Mouse (Mus musculus): ENCODE data around the gene Paqr7. TPM values are rescaled to one million over a fixed set of nuclear protein-coding genes. Genes with fewer than 3 reads are reported as not detected.

The Paqr7 gene
- 10.8 and 12.8 TPM in 2 replicates for polyA plus RNA-seq (2015; fragmentation: Nextera tagmentation; extraction: Ambion mirVana)

DNA sequence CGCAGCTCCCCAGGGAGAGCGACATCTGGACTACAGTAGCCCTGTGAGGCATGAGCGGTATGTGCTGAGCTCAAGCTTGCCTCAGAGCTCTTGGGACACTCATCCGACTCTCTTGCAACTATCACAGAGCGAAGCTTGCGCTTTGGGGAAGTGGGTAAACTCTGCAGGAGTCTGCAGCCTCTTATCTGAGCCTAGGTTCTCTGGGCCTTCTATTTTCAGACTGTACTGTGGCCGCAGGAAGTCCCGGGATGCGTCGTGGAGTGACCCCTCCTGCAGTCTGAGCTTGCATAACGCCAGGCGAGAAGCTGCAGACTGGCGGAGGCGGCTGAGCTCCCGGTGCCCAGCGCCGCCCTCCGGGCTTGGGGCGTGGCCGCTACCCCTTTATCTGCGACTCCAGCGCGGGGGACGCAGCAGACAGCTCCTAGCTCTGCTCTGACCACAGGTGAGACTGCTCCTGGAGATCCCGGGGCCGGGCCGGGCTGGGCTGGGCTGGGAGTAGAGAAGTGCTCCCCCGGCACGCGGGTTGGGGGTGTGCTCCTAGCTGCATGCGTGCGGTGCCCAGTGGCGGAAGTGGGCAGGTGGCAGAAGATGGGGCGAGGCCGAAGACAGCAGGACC is at the start of gene Paqr7:
TSS of gene Paqr7 (plus strand) at position 103 of the 616 bp plus-strand sequence.
- H3K9me3 ChIP-seq: no peaks in the 10 kb centered on the region
- H3K4me2 ChIP-seq (replicated peaks): peak within 1 kb of the TSS; percentile 89
- WGBS: 4% methylated on average over 35 of the region's 35 CpGs
- peak within 1 kb of the TSS; percentile 76 for H3K9ac ChIP-seq (replicated peaks)
- no peaks in the 10 kb centered on the region for H3K36me3 ChIP-seq
- H3K4me1 ChIP-seq (replicated peaks): peaks cover 36% of the 10 kb centered on the region
- H3K4me3 ChIP-seq (replicated peaks): peak within 1 kb of the TSS; percentile 55
- peak within 1 kb of the TSS; percentile 7; the same call in 1 of the 2 replicates for H3K27ac ChIP-seq
- 0 out of 2 replicates have a peak, but pooled peaks cover 7% of the 10 kb centered on the region for H3K27me3 ChIP-seq
- ATAC-seq: peak; percentile 88

DNA sequence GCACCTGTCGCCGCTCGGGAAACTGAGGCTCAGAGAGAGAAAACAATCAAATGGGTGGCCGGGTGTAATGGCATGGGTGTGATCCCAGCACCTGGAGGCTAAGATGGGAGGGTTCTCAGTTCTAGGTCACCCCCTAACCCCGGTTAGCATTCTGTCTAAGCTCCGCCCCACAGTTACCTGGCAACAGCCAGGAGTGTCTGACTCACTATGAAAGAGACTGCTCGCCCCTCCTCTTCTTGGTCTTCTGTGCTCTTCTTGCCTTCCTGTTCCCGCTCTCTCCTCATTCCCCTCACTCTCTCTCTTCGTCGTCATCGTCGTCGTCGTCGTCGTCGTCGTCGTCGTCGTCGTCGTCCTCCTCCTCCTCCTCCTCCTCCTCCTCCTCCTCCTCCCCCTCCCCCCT is 48.5 kb upstream of the Paqr7 start:
- peaks cover 56% of the 10 kb centered on the region for H3K4me1 ChIP-seq (replicated peaks)
- 52% methylated on average over 23 of the region's 23 CpGs for WGBS
- H3K4me3 ChIP-seq (replicated peaks): no peak overlapping the region
- H3K9me3 ChIP-seq: no peaks in the 10 kb centered on the region
- no peaks in the 10 kb centered on the region for H3K36me3 ChIP-seq
- no peak for ATAC-seq
- no peaks in the 10 kb centered on the region for H3K27me3 ChIP-seq
- no peak overlapping the region for H3K9ac ChIP-seq (replicated peaks)
- no peak overlapping the region for H3K27ac ChIP-seq
- no peak overlapping the region for H3K4me2 ChIP-seq (replicated peaks)

DNA sequence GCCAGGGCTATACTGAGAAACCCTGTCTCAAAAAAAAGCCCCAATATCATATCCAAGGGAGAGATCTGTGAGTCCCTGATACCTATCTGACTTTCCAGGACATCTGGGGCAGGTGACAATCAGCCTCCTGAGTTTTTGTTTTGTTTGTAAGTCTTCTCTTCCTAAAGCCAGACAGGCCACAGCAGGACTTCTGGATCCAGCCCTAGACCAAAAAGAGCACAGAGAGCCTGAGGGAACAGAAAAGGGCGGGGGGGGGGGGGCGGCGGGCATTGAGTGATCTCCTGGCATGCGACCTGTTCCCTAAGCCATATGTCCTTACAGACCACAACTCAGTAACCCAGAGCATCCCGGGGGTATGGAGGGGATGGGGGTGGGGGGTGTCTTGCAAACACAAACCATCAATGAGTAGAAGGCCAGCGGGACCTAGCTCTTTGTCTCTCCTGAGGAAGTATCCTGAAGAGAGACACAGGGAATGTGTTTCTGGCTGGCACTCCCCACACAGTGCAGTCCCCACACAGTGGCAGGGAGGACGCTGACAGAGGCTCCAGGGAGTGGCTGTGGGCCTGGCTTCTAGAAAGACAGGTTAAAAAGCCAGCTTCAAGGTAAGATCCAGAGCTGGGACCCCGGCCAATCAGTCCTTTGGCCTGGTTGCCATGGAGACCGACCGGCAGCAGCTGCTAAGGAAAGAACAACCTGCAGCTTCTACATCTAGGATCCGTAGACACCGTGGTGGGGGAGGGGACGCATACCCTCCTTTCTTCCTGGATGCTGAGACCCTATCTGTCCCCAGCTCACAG is 46.7 kb upstream of the Paqr7 start:
- Histone ChIP-seq H3K27me3 (peaks cover 6% of the 10 kb centered on the region; the same call in 1 of the 2 replicates), H3K36me3 (no peaks in the 10 kb centered on the region), H3K4me3 (replicated peaks) (no peak overlapping the region), H3K4me1 (replicated peaks) (peaks cover 66% of the 10 kb centered on the region), H3K9ac (replicated peaks) (peak overlapping the region; percentile 46), H3K4me2 (replicated peaks) (peak overlapping the region; percentile 29), H3K27ac (peak overlapping the region; percentile 98), H3K9me3 (no peaks in the 10 kb centered on the region)
- peak; percentile 82 for ATAC-seq
- 16% methylated on average over 13 of the region's 13 CpGs for WGBS

- 11% methylated on average over 20 of the region's 20 CpGs for WGBS
- Histone ChIP-seq H3K4me3 (replicated peaks) (no peak overlapping the region), H3K36me3 (no peaks in the 10 kb centered on the region), H3K4me1 (replicated peaks) (peaks cover 60% of the 10 kb centered on the region), H3K27me3 (peaks cover 6% of the 10 kb centered on the region; the same call in 1 of the 2 replicates), H3K4me2 (replicated peaks) (peak overlapping the region; percentile 29), H3K27ac (peak overlapping the region; percentile 98), H3K9ac (replicated peaks) (peak overlapping the region; percentile 46), H3K9me3 (no peaks in the 10 kb centered on the region)
- ATAC-seq: peak; percentile 60
Observed at GRCm38 (mm10) chr4:134450392-134451195, 45.9 kb upstream of the Paqr7 start.

- 58% methylated on average over 9 of the region's 9 CpGs for WGBS
- Histone ChIP-seq H3K36me3 (no peaks in the 10 kb centered on the region), H3K4me1 (replicated peaks) (peaks cover 52% of the 10 kb centered on the region), H3K4me3 (replicated peaks) (no peak overlapping the region), H3K9me3 (no peaks in the 10 kb centered on the region), H3K27me3 (peaks cover 6% of the 10 kb centered on the region; the same call in 1 of the 2 replicates), H3K27ac (peak overlapping the region; percentile 98), H3K4me2 (replicated peaks) (no peak overlapping the region), H3K9ac (replicated peaks) (no peak overlapping the region)
- no peak for ATAC-seq
Observed at GRCm38 (mm10) chr4:134451484-134451883, 45.0 kb upstream of the Paqr7 start.

- ATAC-seq: no peak
- Histone ChIP-seq H3K9ac (replicated peaks) (no peak overlapping the region; the same call in 1 of the 2 replicates), H3K9me3 (no peaks in the 10 kb centered on the region), H3K4me1 (replicated peaks) (peaks cover 39% of the 10 kb centered on the region), H3K4me3 (replicated peaks) (no peak overlapping the region), H3K4me2 (replicated peaks) (peak overlapping the region; percentile 3; the same call in 1 of the 2 replicates), H3K36me3 (no peaks in the 10 kb centered on the region), H3K27me3 (peaks cover 6% of the 10 kb centered on the region; the same call in 1 of the 2 replicates), H3K27ac (no peak overlapping the region)
- 24% methylated on average over 34 of the region's 34 CpGs for WGBS
Observed at GRCm38 (mm10) chr4:134453619-134454400, 42.7 kb upstream of the Paqr7 start.

DNA sequence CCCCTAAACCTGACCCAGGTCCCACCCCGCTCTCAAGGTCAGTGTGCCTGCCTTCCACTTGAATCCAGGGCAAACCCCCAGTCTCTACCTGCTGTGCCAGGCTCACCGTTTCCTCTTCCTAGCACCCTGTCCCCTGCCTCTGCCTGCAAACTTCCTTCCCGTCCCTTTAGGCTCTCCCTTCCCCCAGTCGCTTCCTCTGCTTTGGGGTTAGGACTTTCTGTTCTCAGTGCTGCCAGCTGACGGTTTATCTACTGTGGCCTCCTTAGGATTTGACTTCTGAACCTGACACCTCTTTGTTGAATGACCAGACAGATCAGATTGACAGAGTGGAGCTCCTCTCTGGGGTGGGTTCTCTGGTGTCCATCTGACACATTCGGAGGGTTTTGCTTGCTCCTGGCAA is 41.2 kb upstream of the Paqr7 start:
- WGBS: 54% methylated on average over 6 of the region's 6 CpGs
- H3K9me3 ChIP-seq: no peaks in the 10 kb centered on the region
- H3K36me3 ChIP-seq: no peaks in the 10 kb centered on the region
- no peak overlapping the region for H3K9ac ChIP-seq (replicated peaks)
- peaks cover 24% of the 10 kb centered on the region for H3K4me1 ChIP-seq (replicated peaks)
- H3K27me3 ChIP-seq: peaks cover 6% of the 10 kb centered on the region; the same call in 1 of the 2 replicates
- no peak overlapping the region for H3K27ac ChIP-seq
- H3K4me2 ChIP-seq (replicated peaks): no peak overlapping the region
- no peak overlapping the region for H3K4me3 ChIP-seq (replicated peaks)
- no peak for ATAC-seq

DNA sequence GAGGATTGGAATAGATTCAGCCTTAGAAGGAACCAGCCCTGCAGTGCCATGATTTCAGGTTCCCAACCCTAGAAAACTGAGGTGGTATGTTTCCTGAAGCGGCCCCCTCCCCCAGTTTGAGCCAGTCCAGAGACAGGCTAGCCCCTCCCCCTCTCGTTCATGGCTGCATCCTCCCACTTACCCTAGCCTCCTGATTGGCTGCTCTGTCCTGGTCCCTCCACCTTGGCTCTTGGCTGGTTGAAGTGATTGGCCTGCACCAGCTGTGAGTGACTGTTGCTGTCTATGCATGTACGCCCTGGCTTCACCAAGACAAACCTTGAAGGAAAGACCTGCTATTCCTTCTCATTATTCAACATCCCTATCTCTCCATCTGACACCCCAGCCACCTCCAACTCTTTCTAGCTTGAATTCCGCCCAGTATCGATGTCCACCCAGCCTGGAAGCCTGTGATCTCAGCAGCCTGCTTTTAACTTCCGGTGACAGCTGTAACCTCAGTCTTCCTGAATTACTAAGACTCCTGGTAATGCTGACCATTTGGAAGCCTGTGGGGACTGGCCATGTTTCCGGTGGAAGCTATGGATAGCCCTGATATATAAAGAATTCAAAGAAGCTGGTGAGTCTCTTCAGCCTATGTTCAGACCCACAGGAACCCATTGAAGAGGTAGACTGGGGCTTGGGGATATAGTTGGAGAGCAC is 39.2 kb upstream of the Paqr7 start:
- no peak for ATAC-seq
- H3K9me3 ChIP-seq: no peaks in the 10 kb centered on the region
- 59% methylated on average over 7 of the region's 7 CpGs for WGBS

GRCm38 (mm10) chr4:134458856-134459255 is 37.6 kb upstream of the Paqr7 start:
- 84% methylated on average over 5 of the region's 5 CpGs for WGBS
- ATAC-seq: no peak

More for the DNA sequence above, 39.2 kb upstream of the Paqr7 start:
- Histone ChIP-seq H3K4me3 (replicated peaks) (no peak overlapping the region), H3K9ac (replicated peaks) (no peak overlapping the region), H3K4me2 (replicated peaks) (no peak overlapping the region), H3K4me1 (replicated peaks) (peaks cover 10% of the 10 kb centered on the region), H3K36me3 (no peaks in the 10 kb centered on the region), H3K27me3 (peaks cover 6% of the 10 kb centered on the region; the same call in 1 of the 2 replicates), H3K27ac (no peak overlapping the region)

DNA sequence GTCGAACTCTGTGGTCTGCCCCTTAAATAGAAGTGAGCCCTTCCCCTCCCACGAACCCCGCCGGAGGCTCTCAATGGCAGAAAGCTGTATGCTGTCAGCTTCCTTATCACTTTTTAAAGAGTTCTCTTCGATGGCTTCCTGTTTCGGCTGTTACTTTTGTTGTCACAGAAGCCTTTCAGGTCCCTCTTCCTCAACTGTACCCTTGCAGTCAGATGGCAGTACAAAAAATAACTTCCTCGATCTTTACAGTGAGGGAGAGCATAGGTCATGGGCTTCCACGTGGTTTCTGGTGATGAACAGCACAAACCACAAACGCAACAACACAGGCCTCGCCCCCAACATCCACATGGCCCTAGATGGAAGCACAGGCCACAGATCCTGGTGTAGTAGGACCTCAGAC is 36.2 kb upstream of the Paqr7 start:
- no peaks in the 10 kb centered on the region for H3K27me3 ChIP-seq
- no peaks in the 10 kb centered on the region for H3K36me3 ChIP-seq
- no peak overlapping the region for H3K9ac ChIP-seq (replicated peaks)
- 88% methylated on average over 10 of the region's 10 CpGs for WGBS
- H3K4me3 ChIP-seq (replicated peaks): no peak overlapping the region
- H3K4me2 ChIP-seq (replicated peaks): no peak overlapping the region
- no peak for ATAC-seq
- peaks cover 10% of the 10 kb centered on the region for H3K4me1 ChIP-seq (replicated peaks)
- H3K27ac ChIP-seq: no peak overlapping the region
- H3K9me3 ChIP-seq: no peaks in the 10 kb centered on the region

More at GRCm38 (mm10) chr4:134458856-134459255, 37.6 kb upstream of the Paqr7 start:
- no peak overlapping the region for H3K9ac ChIP-seq (replicated peaks)
- H3K9me3 ChIP-seq: no peaks in the 10 kb centered on the region
- no peak overlapping the region for H3K4me3 ChIP-seq (replicated peaks)
- H3K27me3 ChIP-seq: peaks cover 4% of the 10 kb centered on the region; the same call in 1 of the 2 replicates
- H3K36me3 ChIP-seq: no peaks in the 10 kb centered on the region
- no peak overlapping the region for H3K27ac ChIP-seq
- H3K4me1 ChIP-seq (replicated peaks): peaks cover 5% of the 10 kb centered on the region
- H3K4me2 ChIP-seq (replicated peaks): no peak overlapping the region
